Mouse (Mus musculus): Measurements from ENCODE around the gene Fbxw4. TPM values are rescaled to one million over a fixed set of nuclear protein-coding genes. Genes with fewer than 3 reads are reported as not detected.

Fbxw4 gene
- polyA plus RNA-seq, 1 experiment = 43.0 TPM

DNA sequence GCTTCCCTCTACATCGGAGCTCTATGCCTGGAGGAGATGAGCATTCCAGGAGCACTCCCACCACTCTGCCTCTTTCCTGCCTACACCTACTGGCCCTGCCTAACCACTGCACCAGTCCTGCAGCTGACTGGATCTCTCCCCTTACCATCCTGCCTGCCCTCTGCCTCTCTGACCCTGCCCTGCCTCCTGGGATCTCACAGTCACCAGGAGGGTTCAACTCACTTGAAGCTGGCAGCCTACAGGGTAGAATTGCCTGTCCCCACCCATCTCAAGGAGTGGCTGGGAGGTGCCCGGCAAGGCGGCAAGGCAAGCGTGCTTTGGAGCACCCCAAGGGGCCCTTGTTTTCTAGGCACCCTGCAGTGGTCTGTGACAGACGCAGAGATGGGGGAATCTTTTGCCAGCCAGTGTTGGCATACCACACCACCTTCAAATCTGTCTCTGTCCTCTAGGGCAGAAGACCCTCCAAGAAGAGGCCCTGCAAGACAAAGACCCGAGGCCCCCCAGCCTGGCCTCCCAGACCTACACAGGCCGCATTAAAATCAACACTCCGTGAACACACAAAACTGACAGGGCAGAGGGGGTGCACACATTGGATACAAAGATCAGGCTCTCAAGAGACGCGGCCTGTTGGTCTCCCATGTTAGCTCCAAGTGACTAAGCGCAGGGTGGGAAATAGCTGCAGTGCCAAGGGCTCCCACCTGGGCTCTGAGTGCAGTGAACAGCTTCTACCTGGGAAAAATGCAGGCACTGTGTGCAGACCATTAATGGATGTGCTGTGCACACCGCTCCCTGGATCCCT lies 44.5 kb downstream of the Fbxw4 start:
- WGBS = 81% methylated on average over 12 of the region's 12 CpGs
- Histone ChIP-seq H3K4me1 (ENCODE audit: control insufficient read depth, insufficient read depth, low read length) (no peaks in the 10 kb centered on the region), H3K4me3 (ENCODE audit: insufficient read depth, low read depth, low read length) (no peak overlapping the region), H3K27ac (ENCODE audit: insufficient read depth, low read depth, low read length) (no peak overlapping the region), H3K36me3 (ENCODE audit: control insufficient read depth, insufficient read depth, low read length) (no peaks in the 10 kb centered on the region), H3K27me3 (replicated peaks; ENCODE audit: control insufficient read depth, insufficient read depth, low read length) (no peaks in the 10 kb centered on the region)
- no peak for DNase-seq
- TF ChIP-seq POLR2A (IDR thresholded peaks at IDR 0.05; ENCODE audit: low read depth, low read length) (no peak), CTCF (conservative IDR thresholded peaks at IDR 0.05; ENCODE audit: insufficient read depth, insufficient read length, low read depth, low read length) (no peak)

DNA sequence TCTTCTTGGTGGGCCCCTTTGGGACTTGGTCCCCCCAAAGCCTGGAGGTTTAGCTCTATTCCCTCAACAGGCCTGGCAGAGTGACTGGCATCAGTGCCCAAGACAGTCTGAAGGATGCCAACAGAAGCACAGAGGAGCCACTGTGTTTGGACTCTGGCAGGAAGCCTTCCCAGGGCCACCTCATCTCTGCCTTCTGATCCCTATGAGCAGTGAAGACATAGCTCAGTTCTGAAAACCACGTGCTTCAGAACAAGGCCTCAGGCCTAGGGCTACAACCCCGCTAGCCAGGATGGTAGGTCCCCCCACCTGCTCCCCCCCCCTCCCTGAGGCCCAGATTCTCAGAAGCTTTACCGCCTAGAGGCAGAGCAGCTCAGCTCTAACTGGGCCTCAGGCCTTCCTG lies 45.2 kb downstream of the Fbxw4 start:
- 83% methylated on average over 3 of the region's 3 CpGs for WGBS
- no peaks in the 10 kb centered on the region for H3K4me1 ChIP-seq (ENCODE audit: control insufficient read depth, insufficient read depth, low read length)
- H3K36me3 ChIP-seq (ENCODE audit: control insufficient read depth, insufficient read depth, low read length) = no peaks in the 10 kb centered on the region
- TF ChIP-seq CTCF (conservative IDR thresholded peaks at IDR 0.05; ENCODE audit: insufficient read depth, insufficient read length, low read depth, low read length) (no peak), POLR2A (IDR thresholded peaks at IDR 0.05; ENCODE audit: low read depth, low read length) (no peak)
- no peak overlapping the region for H3K27ac ChIP-seq (ENCODE audit: insufficient read depth, low read depth, low read length)
- H3K4me3 ChIP-seq (ENCODE audit: insufficient read depth, low read depth, low read length) = no peak overlapping the region
- no peak for DNase-seq
- no peaks in the 10 kb centered on the region for H3K27me3 ChIP-seq (replicated peaks; ENCODE audit: control insufficient read depth, insufficient read depth, low read length)

DNA sequence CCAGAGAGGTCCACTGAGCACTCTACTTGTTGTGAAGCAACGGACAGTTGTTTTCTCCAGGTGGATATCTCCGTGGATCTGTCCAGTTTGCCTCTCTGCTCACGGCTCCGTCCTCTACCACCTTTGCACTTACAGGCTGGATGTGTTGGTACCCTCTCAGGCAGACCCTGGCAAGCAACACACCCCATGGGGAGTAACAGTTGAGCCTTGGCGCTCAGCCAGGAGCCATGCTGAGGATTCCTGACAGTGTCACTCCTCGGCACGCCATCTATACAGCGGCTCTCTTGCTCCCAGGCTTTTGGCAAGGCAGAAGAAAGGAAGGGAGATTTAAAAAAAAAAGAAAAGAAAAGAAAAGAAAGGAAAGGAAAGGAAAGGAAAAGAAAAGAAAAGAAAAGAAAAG lies 45.7 kb downstream of the Fbxw4 start:
- no peak for TF ChIP-seq CTCF (conservative IDR thresholded peaks at IDR 0.05; ENCODE audit: insufficient read depth, insufficient read length, low read depth, low read length)
- no peak for TF ChIP-seq POLR2A (IDR thresholded peaks at IDR 0.05; ENCODE audit: low read depth, low read length)
- H3K4me1 ChIP-seq (ENCODE audit: control insufficient read depth, insufficient read depth, low read length) = no peaks in the 10 kb centered on the region
- WGBS = 88% methylated on average over 8 of the region's 8 CpGs
- H3K27me3 ChIP-seq (replicated peaks; ENCODE audit: control insufficient read depth, insufficient read depth, low read length) = no peaks in the 10 kb centered on the region
- no peak overlapping the region for H3K4me3 ChIP-seq (ENCODE audit: insufficient read depth, low read depth, low read length)
- no peaks in the 10 kb centered on the region for H3K36me3 ChIP-seq (ENCODE audit: control insufficient read depth, insufficient read depth, low read length)
- DNase-seq = no peak
- no peak overlapping the region for H3K27ac ChIP-seq (ENCODE audit: insufficient read depth, low read depth, low read length)

DNA sequence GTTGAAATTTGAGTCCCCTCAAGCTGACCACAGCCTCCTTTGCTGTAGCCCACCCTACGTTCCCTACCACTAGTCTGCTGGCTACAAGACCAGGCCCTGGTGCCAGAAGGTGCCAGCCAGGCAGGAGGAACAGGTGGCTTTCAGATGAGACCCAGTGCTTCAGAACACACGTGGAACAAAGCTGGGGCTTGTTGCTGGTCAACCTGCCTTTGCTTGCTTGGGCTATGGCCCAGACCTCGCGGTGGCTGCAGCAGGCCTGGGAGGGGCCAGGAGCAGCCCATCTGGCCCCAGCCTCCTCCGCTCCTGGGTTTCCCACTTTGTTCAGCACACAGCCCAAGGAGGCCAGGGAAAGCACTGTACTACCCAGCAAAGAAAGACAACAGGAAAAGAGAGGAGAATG lies 49.3 kb downstream of the Fbxw4 start:
- WGBS = 83% methylated on average over 5 of the region's 5 CpGs
- TF ChIP-seq CTCF (conservative IDR thresholded peaks at IDR 0.05; ENCODE audit: insufficient read depth, insufficient read length, low read depth, low read length) (no peak), POLR2A (IDR thresholded peaks at IDR 0.05; ENCODE audit: low read depth, low read length) (no peak)

DNA sequence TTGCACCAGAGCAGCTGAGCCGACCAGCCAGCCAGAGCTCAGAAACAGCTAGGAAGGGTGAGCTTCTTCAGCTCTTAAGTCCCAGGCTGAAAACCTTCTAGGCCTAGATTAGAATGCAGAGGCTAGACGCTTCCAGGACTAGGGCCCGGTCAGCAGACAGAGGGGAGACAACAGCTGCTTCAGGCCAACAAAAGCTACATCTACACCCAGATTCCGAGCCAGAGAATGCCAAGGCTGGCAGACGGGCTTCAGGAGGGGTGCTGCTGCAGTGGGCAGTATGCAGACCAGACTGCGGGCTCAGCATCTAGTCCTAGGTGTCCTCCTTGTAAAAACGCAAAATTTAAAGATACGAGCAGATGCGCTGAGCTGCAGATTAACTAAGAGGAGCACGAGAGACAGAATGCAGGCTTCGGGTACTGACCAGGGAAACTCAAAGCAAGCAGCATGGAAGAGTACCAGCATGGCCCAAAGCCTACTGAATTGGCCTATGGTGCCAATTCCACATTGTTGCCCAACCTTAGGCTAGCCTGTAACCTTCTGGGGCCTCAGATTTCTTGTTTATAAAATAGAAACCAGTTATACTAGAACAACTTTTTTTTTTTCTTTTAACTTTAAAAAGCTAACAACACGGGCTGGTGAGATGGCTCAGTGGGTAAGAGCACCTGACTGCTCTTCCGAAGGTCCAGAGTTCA lies 51.3 kb downstream of the Fbxw4 start:
- Histone ChIP-seq H3K27ac (ENCODE audit: insufficient read depth, low read depth, low read length) (no peak overlapping the region), H3K4me3 (ENCODE audit: insufficient read depth, low read depth, low read length) (no peak overlapping the region), H3K27me3 (replicated peaks; ENCODE audit: control insufficient read depth, insufficient read depth, low read length) (no peaks in the 10 kb centered on the region), H3K36me3 (ENCODE audit: control insufficient read depth, insufficient read depth, low read length) (no peaks in the 10 kb centered on the region), H3K4me1 (ENCODE audit: control insufficient read depth, insufficient read depth, low read length) (no peaks in the 10 kb centered on the region)
- DNase-seq = no peak
- TF ChIP-seq CTCF (conservative IDR thresholded peaks at IDR 0.05; ENCODE audit: insufficient read depth, insufficient read length, low read depth, low read length) (no peak), POLR2A (IDR thresholded peaks at IDR 0.05; ENCODE audit: low read depth, low read length) (no peak)
- WGBS = 88% methylated on average over 13 of the region's 13 CpGs

More for the DNA sequence above, 49.3 kb downstream of the Fbxw4 start:
- Histone ChIP-seq H3K27me3 (replicated peaks; ENCODE audit: control insufficient read depth, insufficient read depth, low read length) (no peaks in the 10 kb centered on the region), H3K4me1 (ENCODE audit: control insufficient read depth, insufficient read depth, low read length) (no peaks in the 10 kb centered on the region), H3K27ac (ENCODE audit: insufficient read depth, low read depth, low read length) (no peak overlapping the region), H3K4me3 (ENCODE audit: insufficient read depth, low read depth, low read length) (no peak overlapping the region), H3K36me3 (ENCODE audit: control insufficient read depth, insufficient read depth, low read length) (no peaks in the 10 kb centered on the region)
- no peak for DNase-seq

DNA sequence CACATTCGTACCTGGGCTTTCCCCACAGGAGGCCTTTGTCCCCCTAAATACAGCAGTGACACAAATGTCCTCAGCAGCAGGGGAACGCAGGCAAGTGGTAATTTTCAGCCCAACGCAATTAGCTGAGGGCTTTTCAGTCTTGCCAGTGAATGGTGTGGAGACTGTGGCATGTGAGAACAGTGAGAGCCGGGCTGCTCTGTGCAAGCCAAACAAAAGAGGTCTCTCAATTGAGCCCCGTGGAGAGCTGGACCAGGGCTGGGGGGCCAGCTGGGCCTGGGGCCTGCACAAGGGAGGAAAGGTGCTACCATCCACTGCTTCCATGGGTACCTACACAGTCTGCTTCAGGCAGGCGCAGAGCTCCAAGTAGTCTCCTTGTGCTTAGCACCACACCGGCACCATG lies 52.6 kb downstream of the Fbxw4 start:
- Histone ChIP-seq H3K4me3 (ENCODE audit: insufficient read depth, low read depth, low read length) (no peak overlapping the region), H3K27me3 (replicated peaks; ENCODE audit: control insufficient read depth, insufficient read depth, low read length) (no peaks in the 10 kb centered on the region), H3K4me1 (ENCODE audit: control insufficient read depth, insufficient read depth, low read length) (no peaks in the 10 kb centered on the region), H3K36me3 (ENCODE audit: control insufficient read depth, insufficient read depth, low read length) (no peaks in the 10 kb centered on the region), H3K27ac (ENCODE audit: insufficient read depth, low read depth, low read length) (no peak overlapping the region)
- TF ChIP-seq POLR2A (IDR thresholded peaks at IDR 0.05; ENCODE audit: low read depth, low read length) = no peak
- no peak for TF ChIP-seq CTCF (conservative IDR thresholded peaks at IDR 0.05; ENCODE audit: insufficient read depth, insufficient read length, low read depth, low read length)
- 84% methylated on average over 7 of the region's 7 CpGs for WGBS
- no peak for DNase-seq

DNA sequence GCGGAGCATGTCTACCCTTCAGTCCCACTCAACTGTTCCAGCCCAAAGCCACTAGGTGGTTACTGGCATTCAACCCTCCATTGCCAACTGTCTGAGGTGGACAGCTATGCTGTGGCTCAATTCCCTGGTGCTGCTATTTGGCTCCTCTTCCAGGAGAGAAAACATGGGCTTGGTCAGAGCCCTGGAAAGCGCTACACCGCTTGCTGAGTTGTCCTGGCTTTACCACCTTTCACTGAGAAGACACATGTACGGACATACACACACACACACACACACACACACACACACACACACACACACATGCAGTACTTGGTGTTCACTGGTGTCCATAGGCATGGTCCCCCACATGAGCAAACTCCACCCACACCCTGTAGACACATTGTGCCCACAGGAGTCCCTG lies 53.4 kb downstream of the Fbxw4 start:
- Histone ChIP-seq H3K4me1 (ENCODE audit: control insufficient read depth, insufficient read depth, low read length) (no peaks in the 10 kb centered on the region), H3K4me3 (ENCODE audit: insufficient read depth, low read depth, low read length) (no peak overlapping the region), H3K27me3 (replicated peaks; ENCODE audit: control insufficient read depth, insufficient read depth, low read length) (no peaks in the 10 kb centered on the region), H3K27ac (ENCODE audit: insufficient read depth, low read depth, low read length) (no peak overlapping the region), H3K36me3 (ENCODE audit: control insufficient read depth, insufficient read depth, low read length) (no peaks in the 10 kb centered on the region)
- no peak for DNase-seq
- 95% methylated on average over 4 of the region's 4 CpGs for WGBS
- TF ChIP-seq POLR2A (IDR thresholded peaks at IDR 0.05; ENCODE audit: low read depth, low read length) (no peak), CTCF (conservative IDR thresholded peaks at IDR 0.05; ENCODE audit: insufficient read depth, insufficient read length, low read depth, low read length) (no peak)

All from kidney, adult 2 months (tissue).